25 mouse cellular contexts compared by ENCODE assay signal in genomic region chrX:103393841-103394240, GRCm38 (mm10). TPM values are rescaled to one million over a fixed set of nuclear protein-coding genes. Genes with fewer than 3 reads are reported as not detected.
DNase-seq lines count a peak whose midpoint lies in the region; ATAC-seq lines count a peak whose summit lies in the region.
"Had no signal": no experiment of that assay in that cellular context is flagged by ENCODE, and none has a peak within 500 bp of the region (broad histone marks: within the 10 kb centered on the region; RNA-seq: fewer than 3 reads in every experiment).

No protein-coding gene starts in this region.

- no peak overlapping the region for H3K27ac ChIP-seq in midbrain, embryonic 16.5 days (ENCODE audit: low read length)
- H3K27ac ChIP-seq: embryonic facial prominence, embryonic 12.5 days; forebrain, embryonic 15.5 days; heart, embryonic 10.5 days; hindbrain, embryonic 12.5 days; intestine, embryonic 15.5 days had no signal

- H3K9ac ChIP-seq in midbrain, embryonic 16.5 days (ENCODE audit: low read depth, low read length): no peak overlapping the region
- H3K9ac ChIP-seq: embryonic facial prominence, embryonic 12.5 days; forebrain, embryonic 15.5 days; hindbrain, embryonic 12.5 days; intestine, embryonic 15.5 days had no signal

- peak; percentile 67 for ATAC-seq in inflammation-experienced regulatory T-cells, adult 6 months
- no peak for ATAC-seq in midbrain, embryonic 16.5 days
- ATAC-seq: forebrain, embryonic 15.5 days; hindbrain, embryonic 16.5 days; intestine, embryonic 15.5 days had no signal

- peak; percentile 16 for DNase-seq in CD4-positive, CD25-positive, alpha-beta regulatory T cell, adult 2 months (ENCODE audit: low read depth, low spot score)
- peak; percentile 4 for DNase-seq in T-cell, adult 2 months (ENCODE audit: low spot score)
- DNase-seq in testis, postnatal 10 days (ENCODE audit: low spot score): no peak
- no peak for DNase-seq in cerebellum, adult 18-20 months
- no peak for DNase-seq in layer of hippocampus, adult 11-12 months (ENCODE audit: low spot score)
- DNase-seq: adrenal gland, postnatal 14 days; B cell, adult 2 months; cerebellum, adult 2 months; cerebellum, postnatal 10 days; gastrocnemius, postnatal 10 days; heart, adult 18-20 months; heart, postnatal 10 days; heart, postnatal 4 days had no signal

- 72% methylated on average over 1 of the region's 1 CpGs for WGBS in midbrain, embryonic 16.5 days

- peaks cover 9% of the 10 kb centered on the region for H3K27me3 ChIP-seq in midbrain, embryonic 16.5 days (ENCODE audit: control insufficient read depth, insufficient read depth, low read depth, low read length)
- H3K27me3 ChIP-seq: intestine, embryonic 15.5 days had no signal

- H3K4me1 ChIP-seq in midbrain, embryonic 16.5 days (ENCODE audit: control insufficient read depth, insufficient read depth, low read length): no peaks in the 10 kb centered on the region
- H3K4me1 ChIP-seq: embryonic facial prominence, embryonic 12.5 days; forebrain, embryonic 15.5 days; heart, embryonic 10.5 days; hindbrain, embryonic 12.5 days; intestine, embryonic 15.5 days had no signal

- H3K4me3 ChIP-seq in midbrain, embryonic 16.5 days (ENCODE audit: low read depth, low read length): no peak overlapping the region
- H3K4me3 ChIP-seq: embryonic facial prominence, embryonic 12.5 days; forebrain, embryonic 15.5 days; heart, embryonic 10.5 days; hindbrain, embryonic 12.5 days; intestine, embryonic 15.5 days had no signal

- no peak overlapping the region for H3K4me2 ChIP-seq in midbrain, embryonic 16.5 days (ENCODE audit: low read length)
- H3K4me2 ChIP-seq: embryonic facial prominence, embryonic 12.5 days; forebrain, embryonic 15.5 days; hindbrain, embryonic 12.5 days; intestine, embryonic 15.5 days had no signal

- no peaks in the 10 kb centered on the region for H3K36me3 ChIP-seq in midbrain, embryonic 16.5 days (ENCODE audit: control insufficient read depth, insufficient read depth, low read length)
- H3K36me3 ChIP-seq: embryonic facial prominence, embryonic 12.5 days; forebrain, embryonic 15.5 days; G1E; heart, embryonic 10.5 days; hindbrain, embryonic 12.5 days; intestine, embryonic 15.5 days had no signal

- H3K9me3 ChIP-seq in midbrain, embryonic 16.5 days (replicated peaks; ENCODE audit: control insufficient read depth, low read length, poor library complexity, severe bottlenecking): no peaks in the 10 kb centered on the region
- H3K9me3 ChIP-seq: embryonic facial prominence, embryonic 12.5 days; forebrain, embryonic 15.5 days; G1E; heart, embryonic 10.5 days; hindbrain, embryonic 12.5 days; intestine, embryonic 15.5 days had no signal

RNA-seq across cellular contexts. Expression of gene Tsx, which starts 20.4 kb away (rescaled TPM):
- under 1 TPM in 2 of 3 experiments, not detected in 1; 0.85 to 0.91 TPM for polyA plus RNA-seq in inflammation-experienced regulatory T-cells, adult 6 months (2017; shearing (Covaris generic))
- not detected in 2 replicates for polyA plus RNA-seq in midbrain, embryonic 16.5 days (2015; fragmentation: Nextera tagmentation; extraction: Ambion mirVana)
- polyA plus RNA-seq: embryonic facial prominence, embryonic 12.5 days; G1E; heart, embryonic 10.5 days; heart, embryonic 14.5 days; hindbrain, embryonic 12.5 days had no signal

RNA-seq across cellular contexts. Expression of gene Gm26992, which starts 28.0 kb away (rescaled TPM):
- polyA plus RNA-seq in inflammation-experienced regulatory T-cells, adult 6 months (2017; shearing (Covaris generic)): not detected
- polyA plus RNA-seq in midbrain, embryonic 16.5 days (2015; fragmentation: Nextera tagmentation; extraction: Ambion mirVana): not detected in 2 replicates
- polyA plus RNA-seq: cortical plate, adult 2 months; embryonic facial prominence, embryonic 12.5 days; forebrain, embryonic 11.5 days; forebrain, embryonic 15.5 days; G1E; heart, embryonic 10.5 days; heart, embryonic 14.5 days; hindbrain, embryonic 12.5 days; hindbrain, embryonic 16.5 days; intestine, embryonic 15.5 days had no signal

RNA-seq across cellular contexts. Expression of gene Chic1, which starts 37.6 kb away (rescaled TPM):
- polyA plus RNA-seq in inflammation-experienced regulatory T-cells, adult 6 months (2017; shearing (Covaris generic)): 1 to 10 TPM; 2.5 to 5.4 (median 4.1) TPM
- 8.1 and 8.3 TPM in 2 replicates for polyA plus RNA-seq in midbrain, embryonic 16.5 days (2015; fragmentation: Nextera tagmentation; extraction: Ambion mirVana)
- polyA plus RNA-seq: G1E had no signal

Comparison
In these comparisons a context has a peak if more than half of its experiments do, and no peak if none do; other contexts are left out.
1. DNase-seq: peak in CD4-positive, CD25-positive, alpha-beta regulatory T cell, adult 2 months (single experiment) and T-cell, adult 2 months (single experiment); none in testis, postnatal 10 days (single experiment), cerebellum, adult 18-20 months (0 of 2) and layer of hippocampus, adult 11-12 months (single experiment).